Mouse (Mus musculus): ENCODE results near the gene Il9.

The Il9 gene

DNA sequence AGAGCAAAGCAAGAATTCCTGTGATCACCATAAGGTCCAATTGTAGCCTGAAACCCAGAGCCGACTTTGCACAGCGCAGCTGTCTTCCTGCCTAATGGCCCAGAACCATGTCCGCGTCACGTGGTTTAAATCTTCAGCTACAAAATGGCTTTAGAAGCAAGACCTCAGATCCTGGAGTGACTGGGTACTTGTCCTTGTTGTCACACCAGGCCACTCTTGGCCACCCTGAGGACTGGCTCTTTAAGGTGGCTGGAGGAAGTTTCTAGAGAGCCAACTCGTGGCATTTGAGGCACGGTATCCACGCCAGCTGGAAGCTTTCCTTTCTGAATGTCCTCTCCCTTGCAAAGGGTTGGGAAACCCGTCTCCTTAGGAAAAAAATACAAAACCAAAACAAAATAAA is 10.1 kb downstream of the Il9 start:
- DNase-seq (ENCODE audit: low spot score in 2 of 2): no peak

DNA sequence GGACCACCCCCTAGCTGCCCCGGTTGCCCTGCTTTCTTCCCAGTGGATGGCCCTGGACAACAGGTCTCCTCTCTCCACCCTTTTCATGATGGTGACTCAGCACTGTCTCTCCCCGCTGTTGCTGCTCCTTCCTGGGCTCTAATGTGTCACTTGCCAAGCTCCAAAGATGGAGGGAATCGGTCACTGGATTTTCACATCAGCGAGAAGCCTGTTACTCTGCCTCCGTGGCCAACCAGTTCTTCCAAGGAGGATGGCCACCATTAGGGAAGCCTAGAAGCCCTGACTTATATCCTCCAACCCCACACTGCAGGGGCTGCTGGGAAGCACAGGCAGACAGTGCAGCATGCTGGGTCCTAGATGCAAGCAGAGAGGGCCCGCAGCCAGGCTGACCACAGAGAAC is 10.8 kb downstream of the Il9 start:
- no peak for DNase-seq (ENCODE audit: low spot score in 2 of 2)

- no peak for DNase-seq (ENCODE audit: low spot score in 2 of 2)
Observed at GRCm38 (mm10) chr13:56468536-56468935, 13.5 kb downstream of the Il9 start.

DNA sequence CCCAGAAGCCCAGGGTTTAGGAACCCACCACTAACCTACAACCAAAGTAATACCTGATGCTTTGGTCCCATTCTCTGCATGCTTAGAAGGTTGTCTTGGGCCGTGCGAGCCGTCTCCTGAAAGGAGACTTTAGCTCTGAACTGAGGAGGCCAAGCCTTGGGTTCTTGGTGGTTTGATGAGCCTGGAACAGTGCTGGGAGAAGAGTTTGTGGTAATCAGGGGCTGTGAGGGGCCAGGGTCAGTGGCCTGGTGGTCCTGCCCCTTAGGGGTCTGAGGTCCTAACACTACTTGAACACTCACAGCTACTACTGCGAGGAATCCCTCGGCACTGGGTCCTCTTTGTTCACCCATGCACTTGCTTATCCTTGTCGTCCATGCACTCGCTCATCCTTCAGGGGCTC is 14.3 kb downstream of the Il9 start:
- no peak for DNase-seq (ENCODE audit: low spot score in 2 of 2)

DNA sequence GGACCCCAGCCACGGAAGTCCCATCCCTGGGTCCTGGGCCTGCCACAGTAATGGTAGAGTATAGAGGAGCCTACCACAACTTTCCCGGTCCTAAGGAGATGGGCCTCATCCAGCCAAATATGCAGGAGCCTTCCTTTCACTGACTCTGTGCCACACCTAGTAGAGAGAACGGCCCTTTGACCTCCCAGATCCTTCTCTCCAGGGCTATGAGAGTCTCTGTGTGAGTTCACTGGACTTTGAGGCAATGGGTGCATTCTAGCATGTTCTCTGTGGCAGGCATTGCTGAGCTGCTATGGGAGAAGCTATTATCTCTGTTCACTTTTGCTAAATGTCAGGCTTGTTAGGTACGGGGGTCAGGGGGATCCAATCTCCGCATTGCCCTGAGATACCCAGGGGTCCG is 18.3 kb downstream of the Il9 start:
- DNase-seq (ENCODE audit: low spot score in 2 of 2): no peak

GRCm38 (mm10) chr13:56463261-56463660 is 18.8 kb downstream of the Il9 start:
- DNase-seq (ENCODE audit: low spot score in 2 of 2): no peak

DNA sequence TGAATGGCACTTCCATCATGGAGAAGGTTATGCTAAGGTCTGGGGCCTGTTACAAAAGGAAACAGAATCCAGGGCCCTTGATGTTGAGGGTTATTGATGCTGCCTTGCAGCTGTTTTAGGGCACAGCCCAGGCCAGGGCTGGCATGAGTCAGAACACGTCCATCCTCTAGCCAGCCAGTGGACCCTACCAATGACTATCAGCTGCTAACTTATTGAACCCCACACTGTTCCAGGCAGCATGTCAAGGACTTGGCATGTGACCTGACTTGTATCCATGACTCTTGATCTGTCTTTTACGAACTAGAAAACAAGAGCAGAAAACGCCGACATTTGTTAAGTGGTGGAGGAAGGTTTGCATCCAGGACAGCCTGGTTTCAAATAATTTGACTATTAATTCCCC is 19.3 kb downstream of the Il9 start:
- DNase-seq (ENCODE audit: low spot score in 2 of 2): no peak

- DNase-seq (ENCODE audit: low spot score in 2 of 2): no peak
Observed at GRCm38 (mm10) chr13:56461460-56461859, 20.6 kb downstream of the Il9 start.

DNA sequence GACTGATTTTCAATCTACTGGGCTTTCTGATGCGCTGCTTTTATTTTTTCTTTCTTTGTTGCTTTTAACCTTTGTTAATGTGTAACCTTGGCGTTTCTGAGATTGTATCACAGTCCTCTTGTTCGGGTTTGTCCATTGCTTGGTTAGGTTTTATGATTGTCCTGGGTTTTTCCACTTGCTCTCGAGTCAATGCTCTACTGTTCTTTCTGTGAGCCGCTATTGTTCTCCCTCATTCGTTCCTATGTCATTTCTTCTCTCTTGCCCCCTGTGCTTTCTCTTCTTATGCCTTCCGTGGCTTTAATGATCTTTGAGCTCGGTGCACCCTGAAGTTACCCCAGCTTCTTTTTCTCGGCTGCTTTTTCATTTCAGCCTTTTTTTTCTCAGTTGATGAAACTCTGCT is 24.0 kb downstream of the Il9 start:
- DNase-seq (ENCODE audit: low spot score in 2 of 2): no peak

GRCm38 (mm10) chr13:56450035-56450434 is 32.0 kb downstream of the Il9 start:
- DNase-seq (ENCODE audit: low spot score in 2 of 2): no peak

DNA sequence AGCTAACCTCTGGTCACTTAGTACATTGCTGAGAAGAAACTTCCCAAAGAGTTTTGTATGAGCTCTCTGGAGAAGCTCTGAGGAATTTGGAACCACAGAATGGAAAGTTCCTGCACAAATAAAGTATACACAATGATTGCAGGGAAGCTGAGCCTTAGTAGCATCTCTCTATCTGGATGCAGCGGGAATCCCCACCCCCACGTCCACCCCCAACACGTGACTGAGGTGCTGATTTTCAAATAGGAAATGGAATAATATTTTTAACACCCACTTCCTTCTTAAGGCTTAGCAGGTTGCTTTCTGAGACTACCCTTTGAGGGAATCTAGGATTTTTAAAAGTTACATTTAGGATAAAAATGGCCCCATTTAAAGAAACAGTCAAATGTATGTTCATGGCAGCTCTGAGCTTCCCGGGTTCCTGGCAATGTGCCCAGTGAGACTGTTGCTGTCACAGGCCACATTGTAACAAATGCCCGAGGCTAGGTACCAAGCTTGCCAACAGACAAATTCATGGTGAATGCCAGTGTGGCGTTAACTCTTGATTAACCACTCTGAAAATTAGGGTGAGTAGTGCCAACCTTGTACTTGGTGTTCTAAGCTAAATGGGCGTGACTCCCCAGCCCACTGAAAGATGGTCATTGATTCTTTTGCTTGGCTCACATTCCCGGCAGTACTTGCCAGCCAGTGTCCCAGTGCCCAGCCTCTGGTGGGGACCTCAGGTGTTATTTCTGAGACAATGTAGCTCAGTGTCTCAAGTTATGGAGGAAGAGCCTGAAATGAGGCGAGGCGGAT is 32.6 kb downstream of the Il9 start:
- no peak for DNase-seq (ENCODE audit: low spot score in 2 of 2)

DNA sequence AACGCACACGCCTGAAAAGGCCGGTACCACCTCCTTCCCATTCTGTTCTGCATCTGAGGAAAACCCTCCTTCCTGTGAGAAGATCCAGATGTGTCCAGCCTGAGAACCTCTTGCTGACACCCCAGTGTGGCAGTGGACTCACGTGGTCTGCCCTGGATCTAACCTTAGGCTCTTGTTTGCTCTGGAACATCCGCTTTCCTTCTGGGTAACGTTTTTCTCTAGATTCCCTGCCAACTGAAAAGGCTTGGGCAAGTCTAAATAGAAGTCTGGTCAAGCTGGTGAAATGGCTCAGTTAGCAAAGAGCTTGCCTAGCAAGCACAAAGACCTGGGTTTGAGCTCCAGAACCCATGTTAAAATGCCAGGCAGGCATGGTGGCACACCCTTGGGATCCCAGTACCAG is 37.0 kb downstream of the Il9 start:
- no peak for DNase-seq (ENCODE audit: low spot score in 2 of 2)

- DNase-seq (ENCODE audit: low spot score in 2 of 2): no peak
Observed at GRCm38 (mm10) chr13:56444112-56444511, 37.9 kb downstream of the Il9 start.

GRCm38 (mm10) chr13:56443411-56443810 is 38.6 kb downstream of the Il9 start:
- no peak for DNase-seq (ENCODE audit: low spot score in 2 of 2)

DNA sequence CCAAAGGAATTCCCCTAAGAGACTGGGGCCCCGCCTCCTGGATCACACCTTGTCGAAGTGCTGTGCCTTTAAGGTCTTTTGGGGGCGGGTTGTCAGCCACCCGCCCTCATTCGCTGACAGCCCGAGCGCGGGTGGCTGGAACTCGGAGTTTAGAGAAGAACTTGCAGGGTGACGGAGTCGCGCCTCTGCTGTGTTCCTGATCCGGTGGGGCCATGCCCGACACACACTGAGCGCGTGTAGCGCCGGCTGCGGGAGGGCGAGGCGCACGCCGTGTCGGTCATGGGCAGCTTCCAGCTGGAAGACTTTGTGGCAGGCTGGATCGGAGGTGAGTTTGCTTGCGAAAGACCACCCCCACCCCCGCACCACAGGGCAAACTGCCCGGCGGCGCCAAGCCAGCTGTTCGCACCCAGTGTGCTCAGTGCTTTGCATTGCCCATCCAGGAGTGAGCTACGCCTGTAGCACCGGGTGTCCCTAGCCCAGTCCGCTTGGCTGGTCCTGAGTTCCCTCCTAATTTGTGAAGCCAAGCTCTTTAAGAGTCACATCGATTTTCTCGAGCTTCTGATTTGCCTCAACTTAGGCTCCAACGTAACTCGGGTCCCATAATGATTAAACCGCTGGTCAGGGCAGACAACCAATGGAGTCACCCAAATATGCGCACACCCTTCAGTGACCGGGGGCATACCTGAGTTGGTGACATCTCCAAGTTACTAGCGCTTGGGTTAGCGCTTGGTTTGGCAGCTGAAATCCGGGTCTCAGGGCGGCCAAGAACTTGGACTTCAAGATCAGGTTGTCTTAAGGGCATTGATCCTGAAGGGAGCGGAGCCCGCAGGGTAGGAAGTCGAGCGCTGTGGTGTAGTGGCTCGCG is 43.6 kb downstream of the Il9 start, which contains the start of gene Slc25a48:
Gene Slc25a48 (plus strand): TSS at position 145 of the 865 bp plus-strand sequence.
- DNase-seq (ENCODE audit: low spot score in 2 of 2): no peak

DNA sequence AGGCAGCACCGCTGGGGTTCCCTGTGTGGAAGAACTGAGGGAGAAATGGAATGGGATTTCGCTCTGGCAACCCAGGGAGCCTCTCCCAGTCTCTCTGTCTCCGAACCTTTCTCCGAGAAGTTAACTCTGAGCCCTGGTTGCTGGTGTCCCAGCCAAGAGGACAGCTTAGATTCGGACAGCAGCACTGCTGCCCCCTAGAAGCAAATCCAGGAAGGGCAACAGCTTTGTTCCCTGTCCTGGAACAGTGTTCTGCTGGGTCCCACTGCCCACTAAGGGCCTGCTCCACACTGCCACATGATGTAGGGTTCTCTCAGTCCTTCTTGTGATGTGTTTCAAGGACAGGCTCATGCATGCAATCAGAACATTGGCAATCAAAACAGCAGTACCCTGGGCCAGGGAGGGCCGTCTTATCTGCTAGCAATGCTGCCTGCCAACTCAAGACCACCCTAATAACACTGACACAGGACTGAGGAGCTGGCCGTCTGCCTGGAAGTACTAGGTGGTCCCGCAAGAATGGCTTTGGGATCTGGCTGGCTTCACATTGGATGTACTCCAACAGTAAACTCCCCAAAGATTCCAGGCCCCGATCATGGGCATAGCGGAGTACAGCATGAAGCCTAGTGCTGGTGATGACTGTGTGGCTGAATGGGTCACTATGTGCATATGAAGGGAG is 46.3 kb downstream of the Il9 start:
- no peak for DNase-seq (ENCODE audit: low spot score in 2 of 2)

DNA sequence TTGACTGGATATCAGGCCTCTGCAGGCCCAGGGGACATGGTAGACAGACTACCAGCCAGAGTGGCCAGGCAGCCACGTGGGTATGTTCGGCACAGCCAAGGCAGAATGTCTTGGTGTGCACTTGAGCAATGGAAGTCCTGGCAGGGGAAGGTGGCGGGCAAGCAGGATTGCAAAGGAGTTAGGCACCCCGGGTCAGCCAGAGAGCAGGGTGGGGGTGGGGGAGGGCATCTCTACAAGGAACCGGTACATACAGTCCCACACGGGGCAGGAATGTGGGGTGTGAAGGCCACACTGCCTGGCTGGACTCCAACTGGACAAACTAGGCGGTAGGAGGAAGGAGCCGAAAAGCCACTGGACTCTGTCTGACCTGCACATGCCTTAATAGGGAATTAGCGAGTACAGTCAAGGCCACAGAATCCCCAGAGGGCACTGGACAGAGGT is 47.7 kb downstream of the Il9 start:
- DNase-seq (ENCODE audit: low spot score in 2 of 2): peak in 1 of 2 experiments; percentile 48

GRCm38 (mm10) chr13:56433466-56433865 is 48.6 kb downstream of the Il9 start:
- peak; percentile 52 to 80 for DNase-seq (ENCODE audit: low spot score in 2 of 2)

DNA sequence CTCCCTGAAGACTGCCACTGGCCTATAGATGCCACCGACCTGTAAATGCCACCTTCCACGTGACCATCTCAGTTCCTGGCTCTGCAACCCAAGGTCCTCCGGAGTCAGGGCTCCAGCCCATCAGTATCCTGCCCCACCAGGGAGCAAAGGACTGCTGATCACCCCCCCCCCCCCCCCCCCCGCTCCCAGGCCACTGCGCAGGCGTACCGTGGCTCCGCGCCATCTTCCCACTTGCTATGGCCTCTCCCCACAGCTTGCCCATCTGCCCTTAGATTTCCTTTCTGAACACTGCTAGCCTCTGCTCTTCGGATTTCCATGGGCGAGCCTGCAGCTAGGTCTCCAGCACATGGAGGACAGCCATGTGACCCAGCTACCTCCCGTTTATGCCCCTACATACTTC is 49.5 kb downstream of the Il9 start:
- no peak for DNase-seq (ENCODE audit: low spot score in 2 of 2)
